Mouse (Mus musculus) forebrain, embryonic 15.5 days (tissue): ENCODE measurements around the gene Fam216a. TPM values are rescaled to one million over a fixed set of nuclear protein-coding genes. Genes with fewer than 3 reads are reported as not detected.
A peak's percentile ranks its signal among the peaks of the same experiment; 100 is the strongest.
"Not testable (repeated sequence)": the region's sequence is repeated elsewhere in the genome, so short reads cannot be mapped to it uniquely, and the experiment has no call there.

Source experiments
- ATAC-seq: fragments of 200-750 bp; cut with Nextera tagmentation; replicated peaks from 2 replicates; pipeline ENCODE4 v1.8.0; 2017; ENCODE audit warnings: mild to moderate bottlenecking, moderate TSS enrichment, moderate library complexity
- H3K27ac ChIP-seq: fragments of 300-500 bp; sonication (generic); replicated peaks from 2 replicates; pipeline ENCODE4 v1.5.1; 2015; ENCODE audit warnings: mild to moderate bottlenecking, inconsistent platforms
- H3K27me3 ChIP-seq: fragments of 300-500 bp; sonication (generic); 2 replicates; pipeline ENCODE4 v1.6.1; 2015; ENCODE audit warnings: inconsistent platforms
- H3K36me3 ChIP-seq: fragments of 300-500 bp; sonication (generic); 2 replicates; pipeline ENCODE4 v1.6.1; 2015; ENCODE audit warnings: mild to moderate bottlenecking, inconsistent platforms
- H3K4me1 ChIP-seq: fragments of 300-500 bp; sonication (generic); 2 replicates; pipeline ENCODE4 v1.6.1; 2015; ENCODE audit warnings: inconsistent platforms
- H3K4me2 ChIP-seq: fragments of 300-500 bp; sonication (generic); replicated peaks from 2 replicates; pipeline ENCODE4 v1.6.1; 2015; ENCODE audit warnings: mild to moderate bottlenecking, inconsistent platforms
- H3K4me3 ChIP-seq: fragments of 300-500 bp; sonication (generic); 2 replicates; pipeline ENCODE4 v1.5.1; 2015; ENCODE audit warnings: mild to moderate bottlenecking, inconsistent platforms
- H3K9ac ChIP-seq: fragments of 300-500 bp; sonication (generic); replicated peaks from 2 replicates; pipeline ENCODE4 v1.6.1; 2015; ENCODE audit warnings: mild to moderate bottlenecking, inconsistent platforms
- H3K9me3 ChIP-seq: fragments of 300-500 bp; sonication (generic); 2 replicates; pipeline ENCODE4 v1.6.1; 2016; ENCODE audit warnings: inconsistent platforms
- WGBS: fragments of 180-500 bp; shearing (Covaris S2); methylation state at CpG from one replicate; pipeline ENCODE4 v1.1.7; 2015; ENCODE audit warnings: mixed read lengths; 5-methylcytosine and 5-hydroxymethylcytosine counted together
- polyA plus RNA-seq: library from polyadenylated mRNA; unstranded; fragments of >200 nt; fragmentation: Nextera tagmentation; extraction: Ambion mirVana; gene quantifications from 2 replicates; pipeline ENCODE4 v1.2.1, GENCODE M21; 2015

Fam216a gene
- polyA plus RNA-seq, 1 experiment from 2014 or later = 135 TPM

GRCm38 (mm10) chr5:122336554-122337294 lies 35.4 kb downstream of the Fam216a start:
- no peak overlapping the region for H3K4me2 ChIP-seq
- H3K9ac ChIP-seq = no peak overlapping the region
- H3K9me3 ChIP-seq = no peaks in the 10 kb centered on the region
- no peak overlapping the region for H3K4me3 ChIP-seq
- no peaks in the 10 kb centered on the region for H3K36me3 ChIP-seq
- no peaks in the 10 kb centered on the region for H3K27me3 ChIP-seq
- WGBS = 90% methylated on average over 7 of the region's 7 CpGs
- ATAC-seq = no peak
- H3K27ac ChIP-seq = no peak overlapping the region
- H3K4me1 ChIP-seq = no peaks in the 10 kb centered on the region

DNA sequence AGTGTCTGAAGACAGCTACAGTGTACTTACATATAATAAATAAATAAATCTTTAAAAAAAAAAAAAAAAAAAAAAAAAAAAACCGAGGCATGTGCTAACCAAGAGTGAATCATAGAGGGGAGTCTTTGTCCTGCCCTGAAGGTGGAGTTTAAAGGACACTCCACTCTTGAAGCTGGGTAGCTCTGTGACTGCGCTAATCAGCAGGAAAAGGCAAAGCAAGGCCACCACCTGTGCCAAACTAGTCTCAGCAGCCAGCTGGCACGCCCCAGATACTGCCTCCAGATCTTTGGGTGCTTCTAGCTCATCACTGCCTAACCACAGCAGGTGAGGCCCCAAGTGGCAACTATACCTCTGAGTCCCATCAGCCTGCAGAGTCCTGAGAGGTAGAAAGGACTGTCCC lies 37.5 kb downstream of the Fam216a start:
- WGBS = 70% methylated on average over 3 of the region's 3 CpGs
- Histone ChIP-seq H3K27me3 (no peaks in the 10 kb centered on the region), H3K9me3 (no peaks in the 10 kb centered on the region)

GRCm38 (mm10) chr5:122330269-122330668 lies 41.9 kb downstream of the Fam216a start:
- Histone ChIP-seq H3K9ac (no peak overlapping the region), H3K36me3 (peaks cover 7% of the 10 kb centered on the region; the same call in 1 of the 2 replicates), H3K27ac (no peak overlapping the region), H3K4me2 (no peak overlapping the region), H3K4me3 (no peak overlapping the region), H3K27me3 (no peaks in the 10 kb centered on the region), H3K9me3 (no peaks in the 10 kb centered on the region), H3K4me1 (no peaks in the 10 kb centered on the region)
- no peak for ATAC-seq
- 91% methylated on average over 4 of the region's 4 CpGs for WGBS

More for the DNA sequence above, 37.5 kb downstream of the Fam216a start:
- no peak for ATAC-seq
- Histone ChIP-seq H3K4me3 (no peak overlapping the region), H3K4me1 (no peaks in the 10 kb centered on the region), H3K36me3 (no peaks in the 10 kb centered on the region), H3K4me2 (no peak overlapping the region), H3K27ac (no peak overlapping the region), H3K9ac (no peak overlapping the region)

DNA sequence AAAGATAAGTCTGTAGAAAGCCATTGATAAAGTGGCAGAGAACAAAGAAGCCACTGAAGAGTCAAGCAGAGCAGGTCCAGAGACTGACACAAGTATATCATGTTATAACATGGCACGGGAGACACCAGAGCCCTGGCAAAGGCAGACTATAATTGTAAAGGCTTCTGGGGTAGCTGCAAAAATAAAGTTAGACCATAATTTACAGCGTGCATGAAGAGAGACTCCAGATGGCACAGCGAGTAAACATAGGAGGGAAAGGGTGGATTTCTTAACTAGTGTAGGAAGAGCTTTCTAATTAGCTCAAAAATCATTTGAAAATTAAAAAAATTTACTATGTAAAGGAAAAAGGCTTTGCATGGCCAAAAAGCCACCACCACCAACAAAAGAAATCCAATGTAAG lies 44.9 kb downstream of the Fam216a start:
- Histone ChIP-seq H3K4me3 (no peak overlapping the region), H3K9me3 (no peaks in the 10 kb centered on the region), H3K27ac (peak overlapping the region; percentile 51), H3K36me3 (peaks cover 7% of the 10 kb centered on the region; the same call in 1 of the 2 replicates), H3K27me3 (no peaks in the 10 kb centered on the region), H3K4me2 (no peak overlapping the region), H3K9ac (no peak overlapping the region), H3K4me1 (no peaks in the 10 kb centered on the region)
- WGBS = 76% methylated on average over 3 of the region's 3 CpGs
- no peak for ATAC-seq

DNA sequence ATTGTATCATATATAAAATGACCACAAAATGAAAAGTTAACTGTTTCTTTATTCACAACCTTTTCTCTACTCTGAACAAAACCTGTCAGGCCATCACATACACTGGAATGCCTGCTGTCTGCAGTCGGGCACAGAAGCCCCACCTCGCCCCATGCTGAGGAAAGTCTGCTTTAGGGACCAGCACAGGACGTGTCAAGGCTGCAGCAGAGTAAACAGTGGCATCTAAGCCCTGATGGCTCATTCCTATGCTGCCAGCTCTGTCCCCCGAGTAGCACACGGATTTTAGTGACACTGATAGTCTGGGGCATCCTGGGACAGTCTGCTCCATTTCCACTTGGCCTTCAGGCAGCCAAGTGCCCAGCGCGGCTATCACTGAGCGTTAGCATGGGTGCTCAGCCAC lies 46.7 kb downstream of the Fam216a start:
- 86% methylated on average over 8 of the region's 8 CpGs for WGBS
- ATAC-seq = no peak
- H3K27me3 ChIP-seq = no peaks in the 10 kb centered on the region
- H3K27ac ChIP-seq = no peak overlapping the region
- peaks cover 18% of the 10 kb centered on the region; the same call in 1 of the 2 replicates for H3K36me3 ChIP-seq
- no peaks in the 10 kb centered on the region for H3K9me3 ChIP-seq
- no peak overlapping the region for H3K4me3 ChIP-seq
- no peak overlapping the region for H3K9ac ChIP-seq
- H3K4me1 ChIP-seq = no peaks in the 10 kb centered on the region
- no peak overlapping the region for H3K4me2 ChIP-seq

DNA sequence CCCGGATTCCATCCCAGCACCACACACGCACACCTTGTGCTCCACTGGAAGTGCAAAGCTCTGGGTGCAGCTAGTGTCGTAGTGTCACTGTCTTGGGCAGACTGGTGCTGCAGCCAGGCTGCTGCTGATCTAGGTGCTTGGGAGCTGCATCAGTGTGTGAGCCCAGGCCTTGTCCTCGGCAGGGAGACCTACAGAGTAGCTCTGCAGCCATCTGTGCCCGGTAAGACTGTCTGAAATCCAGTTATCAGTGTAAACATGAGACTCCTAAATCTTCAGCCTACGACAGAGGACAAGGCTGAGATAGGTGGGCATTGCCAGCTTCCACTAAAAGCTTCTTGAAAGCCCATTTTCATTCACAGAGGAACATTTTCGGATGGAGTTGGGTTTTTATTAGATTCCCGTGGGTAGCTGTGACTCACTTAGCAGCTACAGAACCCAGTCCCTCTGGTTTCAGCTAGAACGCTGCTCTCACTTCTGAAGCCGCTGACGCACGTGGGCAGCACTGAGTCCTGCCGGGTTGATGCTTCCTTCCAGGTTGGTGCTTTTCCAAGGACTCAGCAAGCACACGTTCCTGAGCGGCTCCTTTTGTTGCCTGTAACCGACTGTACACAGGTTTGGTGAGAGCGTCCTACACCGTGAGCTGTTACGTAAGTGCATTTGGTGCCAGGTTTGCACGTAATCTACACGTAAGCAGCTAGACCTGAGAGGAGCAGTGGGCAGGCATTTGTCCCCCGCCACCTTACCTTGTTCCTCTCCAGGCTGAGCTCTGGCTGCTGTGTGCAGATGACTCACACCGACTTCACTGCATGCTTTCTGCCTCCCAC lies 47.3 kb downstream of the Fam216a start:
- ATAC-seq = no peak
- peaks cover 22% of the 10 kb centered on the region; the same call in 1 of the 2 replicates for H3K36me3 ChIP-seq
- no peak overlapping the region for H3K4me3 ChIP-seq
- 91% methylated on average over 23 of the region's 23 CpGs for WGBS
- no peaks in the 10 kb centered on the region for H3K4me1 ChIP-seq
- no peaks in the 10 kb centered on the region for H3K27me3 ChIP-seq
- H3K9me3 ChIP-seq = no peaks in the 10 kb centered on the region
- H3K4me2 ChIP-seq = no peak overlapping the region
- H3K9ac ChIP-seq = no peak overlapping the region
- no peak overlapping the region for H3K27ac ChIP-seq

GRCm38 (mm10) chr5:122323523-122323922 lies 48.6 kb downstream of the Fam216a start:
- Histone ChIP-seq H3K4me2 (no peak overlapping the region), H3K27me3 (no peaks in the 10 kb centered on the region), H3K9ac (no peak overlapping the region), H3K27ac (no peak overlapping the region), H3K36me3 (peaks cover 22% of the 10 kb centered on the region; the same call in 1 of the 2 replicates), H3K9me3 (no peaks in the 10 kb centered on the region), H3K4me3 (no peak overlapping the region), H3K4me1 (no peaks in the 10 kb centered on the region)
- 55% methylated on average over 8 of the region's 8 CpGs for whole genome bisulfite sequencing
- no peak for ATAC-seq

- WGBS = 85% methylated on average over 12 of the region's 12 CpGs
- H3K4me2 ChIP-seq = no peak overlapping the region
- no peak for ATAC-seq
- H3K9ac ChIP-seq = no peak overlapping the region
- H3K27ac ChIP-seq = no peak overlapping the region
- H3K4me1 ChIP-seq = no peaks in the 10 kb centered on the region
- no peaks in the 10 kb centered on the region for H3K9me3 ChIP-seq
- peaks cover 15% of the 10 kb centered on the region; the same call in 1 of the 2 replicates for H3K36me3 ChIP-seq
- no peak overlapping the region for H3K4me3 ChIP-seq
- H3K27me3 ChIP-seq = no peaks in the 10 kb centered on the region
These were observed 51.9 kb downstream of the Fam216a start for GRCm38 (mm10) chr5:122320205-122320781.

- 78% methylated on average over 14 of the region's 14 CpGs for WGBS
- H3K4me3 ChIP-seq = no peak overlapping the region
- no peaks in the 10 kb centered on the region for H3K9me3 ChIP-seq
- no peak overlapping the region for H3K9ac ChIP-seq
- ATAC-seq = no peak
- H3K27me3 ChIP-seq = no peaks in the 10 kb centered on the region
- H3K4me2 ChIP-seq = no peak overlapping the region
- H3K36me3 ChIP-seq = peaks cover 15% of the 10 kb centered on the region; the same call in 1 of the 2 replicates
- H3K4me1 ChIP-seq = 0 out of 2 replicates have a peak, but pooled peaks cover 4% of the 10 kb centered on the region
- no peak overlapping the region for H3K27ac ChIP-seq
These were observed 52.5 kb downstream of the Fam216a start for GRCm38 (mm10) chr5:122319474-122320204.

DNA sequence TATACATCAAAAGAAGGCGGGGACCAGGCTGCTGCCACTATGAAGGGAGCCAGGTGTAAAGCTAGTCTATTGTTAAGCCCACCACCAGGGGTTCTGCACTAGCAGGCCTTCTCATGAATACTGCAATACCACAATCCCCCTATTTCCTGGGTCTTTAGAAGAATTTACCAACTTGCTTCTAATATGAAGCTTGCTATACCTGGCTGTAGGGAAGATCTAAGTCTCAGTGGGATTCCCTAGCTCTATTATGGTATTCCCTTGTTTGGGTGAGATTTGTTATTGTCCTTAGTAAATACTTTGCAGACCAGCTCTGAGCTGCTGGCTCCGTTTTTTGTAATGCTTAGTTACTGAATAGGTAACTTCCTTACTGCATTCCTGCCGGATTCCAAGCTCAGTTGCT lies 53.2 kb downstream of the Fam216a start:
- not testable (repeated sequence) for H3K4me1 ChIP-seq, H3K9ac ChIP-seq, H3K27ac ChIP-seq, H3K4me3 ChIP-seq, ATAC-seq, H3K27me3 ChIP-seq, H3K9me3 ChIP-seq, H3K4me2 ChIP-seq
- WGBS = 73% methylated on average over 3 of the region's 3 CpGs
- H3K36me3 ChIP-seq = peaks cover 15% of the 10 kb centered on the region

DNA sequence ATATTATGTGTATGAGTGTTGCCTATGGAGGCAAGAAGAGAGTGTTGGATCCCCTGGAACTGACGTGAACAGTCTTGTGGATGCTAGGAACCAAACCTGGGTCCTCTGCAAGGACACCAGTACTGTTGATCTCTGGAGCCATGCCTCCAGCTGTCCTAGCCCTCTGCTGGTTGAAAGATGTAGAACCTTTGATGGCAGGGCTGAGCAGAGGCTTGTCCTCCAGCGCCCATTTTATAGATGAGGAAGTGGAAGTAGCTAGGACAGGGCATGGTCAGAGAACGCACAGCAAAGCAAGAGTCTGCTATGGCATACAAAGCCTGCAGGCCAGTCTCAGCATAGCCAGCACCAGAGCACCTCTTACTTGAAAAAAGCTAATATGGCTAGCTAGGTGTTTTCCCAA lies 54.1 kb downstream of the Fam216a start:
- WGBS = 69% methylated on average over 3 of the region's 3 CpGs

More for the DNA sequence above, 54.1 kb downstream of the Fam216a start:
- Histone ChIP-seq H3K4me2 (no peak overlapping the region), H3K27ac (no peak overlapping the region), H3K9me3 (no peaks in the 10 kb centered on the region), H3K27me3 (no peaks in the 10 kb centered on the region), H3K4me3 (no peak overlapping the region), H3K4me1 (0 out of 2 replicates have a peak, but pooled peaks cover 4% of the 10 kb centered on the region), H3K36me3 (peaks cover 21% of the 10 kb centered on the region), H3K9ac (no peak overlapping the region)
- ATAC-seq = no peak
